Mouse (Mus musculus): Measurements from ENCODE around the gene Sned1.

DNA sequence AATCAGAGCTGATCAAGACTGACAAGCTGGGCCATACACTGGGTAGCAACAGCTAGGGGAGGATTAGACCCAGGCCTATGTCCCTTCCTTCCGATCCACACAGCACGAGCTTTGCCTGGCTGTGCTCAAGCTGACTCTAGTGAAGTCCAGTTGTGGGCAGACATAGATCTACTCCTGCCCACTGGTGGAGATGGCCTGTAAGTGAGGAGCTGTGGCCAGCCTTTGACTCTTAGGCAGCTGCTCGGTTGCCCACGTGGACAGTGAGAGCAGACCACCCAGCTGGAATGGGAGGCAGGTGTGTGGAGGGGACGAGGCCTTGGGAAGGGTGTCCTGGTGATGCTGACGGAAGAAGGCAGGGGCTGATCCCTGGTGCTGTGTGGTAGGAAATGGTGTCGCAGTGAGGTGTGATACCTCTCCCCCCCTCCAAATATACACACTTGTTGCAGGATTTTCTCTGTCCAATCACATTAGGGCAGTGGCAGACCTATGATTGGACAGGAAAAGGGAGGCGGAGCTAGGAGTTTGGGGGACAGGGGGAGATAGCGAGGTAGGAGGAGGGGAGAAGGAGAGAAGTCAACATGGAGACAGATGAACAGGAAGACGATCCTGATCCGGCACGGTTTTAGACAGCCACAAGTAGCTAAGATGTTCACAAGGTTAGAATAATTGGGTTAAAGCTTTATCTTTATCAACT lies 29.2 kb upstream of the Sned1 start:
- TF ChIP-seq POLR2A (IDR thresholded peaks at IDR 0.05; ENCODE audit: extremely low read depth, insufficient read depth, low read length) (no peak), CTCF (IDR thresholded peaks at IDR 0.05; ENCODE audit: extremely low read depth, insufficient read depth, low read length) (0 out of 2 replicates have a peak, but pooled peaks have one; percentile 9)

Data from cortical plate, adult 2 months (tissue).